Mouse (Mus musculus) left cerebral cortex, postnatal 36 days (tissue): ENCODE results near the gene Myd88. TPM values are rescaled to one million over a fixed set of nuclear protein-coding genes. Genes with fewer than 3 reads are reported as not detected.
"Not testable (repeated sequence)": the region's sequence is repeated elsewhere in the genome, so short reads cannot be mapped to it uniquely, and the experiment has no call there.

Source experiments
- DNase-seq, 2 experiments: peaks; one replicate each; pipeline ENCODE4 v3.0.0; 2021 to 2022; ENCODE audit warnings: low spot score in 2 of 2, mixed read lengths in 1 of 2
- intact Hi-C: fragments of 180-260 bp; cut with DNase I; formaldehyde crosslinking; loops from one replicate; pipeline ENCODE4 v1.15.1; 2025
- total RNA-seq, 2 experiments: library from RNA; stranded (reverse); gene quantifications; 2 replicates each; pipeline ENCODE4 v1.2.3; 2021

Myd88 gene
- total RNA-seq = 1 to 10 TPM; 6.2 to 6.5 TPM

DNA sequence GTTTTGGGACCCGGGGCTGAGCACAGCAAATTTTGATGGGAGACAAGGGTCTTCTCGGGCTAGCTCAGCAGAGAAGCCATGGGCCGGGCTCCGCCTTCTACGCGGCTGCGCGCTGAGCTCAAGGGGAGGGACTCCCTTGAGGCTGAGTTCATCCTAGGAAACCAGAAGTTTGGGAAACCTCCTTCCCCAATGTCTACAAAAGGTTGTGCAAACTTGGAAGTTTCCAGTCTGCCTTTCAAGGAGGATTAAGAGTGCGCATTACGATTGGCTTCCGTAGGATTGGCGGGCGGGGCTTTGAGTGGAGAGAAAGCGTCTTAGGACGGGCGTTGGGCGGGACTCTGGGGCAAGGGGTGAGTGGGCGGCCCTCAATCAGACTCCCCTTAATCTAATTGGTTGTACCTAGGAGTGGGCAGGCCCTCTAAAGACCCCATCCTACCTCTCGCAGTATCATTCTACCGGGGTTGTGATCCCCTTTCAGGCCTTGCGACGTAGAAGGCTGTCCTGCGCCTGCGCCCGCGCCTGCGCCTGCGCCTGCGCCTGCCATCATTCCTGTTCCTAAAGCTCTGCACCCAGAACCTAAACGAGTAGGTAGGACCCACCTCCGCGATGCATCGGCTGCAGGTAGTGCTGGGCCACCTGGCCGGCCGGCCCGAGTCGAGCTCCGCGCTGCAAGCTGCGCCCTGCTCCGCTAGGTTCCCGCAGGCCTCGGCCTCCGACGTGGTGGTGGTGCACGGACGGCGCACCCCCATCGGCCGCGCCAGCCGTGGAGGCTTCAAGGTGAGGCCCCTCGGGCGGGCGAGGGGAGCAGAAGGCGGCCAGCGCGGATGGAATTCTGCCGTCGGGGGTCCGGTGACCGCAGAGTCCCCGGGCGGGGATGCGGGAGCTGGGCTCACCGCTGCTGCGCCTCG lies at the start of gene Myd88:
TSS of gene Myd88 (minus strand) at position 503 of the 908 bp plus-strand sequence.
- DNase-seq = peak; percentile 95
- intact Hi-C loops = loop anchor here (2.0 to 10.0 kb wide), 2 partner anchors 18 to 416 kb away; partner anchors contain the start of genes Ctdspl and Oxsr1

DNA sequence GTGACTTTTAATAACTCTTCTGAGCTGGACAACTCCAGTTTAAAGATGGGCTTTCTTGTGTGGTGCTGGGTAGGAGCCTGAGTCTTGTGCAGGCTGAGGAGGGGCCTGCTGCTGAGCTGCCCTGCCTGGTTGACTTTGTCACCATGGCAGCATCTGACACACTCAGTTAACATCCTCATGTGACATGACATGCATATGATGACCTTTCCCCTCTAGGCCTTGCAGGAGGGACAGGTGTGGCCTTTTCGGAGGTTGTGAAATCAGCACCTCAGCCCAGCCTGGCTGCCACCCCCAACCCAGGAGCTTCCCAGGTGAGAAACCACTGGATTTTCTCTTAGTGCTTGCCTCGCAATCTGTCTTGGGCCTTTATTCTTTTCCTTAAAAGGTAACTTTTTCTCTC lies 49.0 kb upstream of the Myd88 start:
- DNase-seq = no peak
- intact Hi-C loops = no loop called here

DNA sequence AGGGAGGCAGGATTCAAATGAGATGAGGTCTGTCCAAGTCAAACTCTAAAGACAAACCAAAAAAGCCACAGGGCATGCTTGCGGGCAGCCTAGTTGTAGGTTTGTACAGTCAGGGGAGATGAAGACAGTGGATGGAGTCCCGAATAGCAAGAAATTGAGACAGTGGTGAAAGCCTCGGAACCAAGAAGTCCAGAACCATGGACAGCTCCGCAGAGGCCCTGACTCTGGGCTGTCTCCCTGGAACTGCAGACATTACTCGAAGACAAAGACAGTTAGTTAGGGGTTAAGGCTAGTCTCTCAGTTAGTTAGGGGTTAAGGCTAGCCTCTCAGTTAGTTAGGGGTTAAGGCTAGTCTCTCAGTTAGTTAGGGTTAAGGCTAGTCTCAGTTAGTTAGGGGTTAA lies 47.7 kb upstream of the Myd88 start:
- intact Hi-C loops = no loop called here

DNA sequence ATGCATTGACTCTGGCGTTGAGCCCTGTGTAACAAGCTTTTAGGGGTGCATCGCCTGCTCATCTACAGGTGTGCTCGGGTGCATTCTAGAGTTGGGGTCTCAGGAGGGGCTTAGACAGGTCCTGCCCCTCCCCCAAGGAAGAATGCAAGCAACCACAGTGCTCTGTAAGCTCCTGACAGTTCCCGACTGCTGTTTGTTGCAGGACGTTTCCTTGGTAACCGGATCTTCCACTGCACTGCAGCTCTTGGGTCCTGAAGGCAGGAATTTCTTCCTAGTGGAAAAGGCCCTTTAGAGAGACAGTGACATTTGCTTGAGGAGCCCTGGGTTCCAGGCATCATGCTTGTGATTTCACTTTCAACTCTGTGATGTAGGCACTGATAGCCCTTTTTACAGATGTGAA lies 41.4 kb upstream of the Myd88 start:
- DNase-seq = no peak
- intact Hi-C loops = no loop called here

More for the DNA sequence above, 47.7 kb upstream of the Myd88 start:
- DNase-seq = no peak

DNA sequence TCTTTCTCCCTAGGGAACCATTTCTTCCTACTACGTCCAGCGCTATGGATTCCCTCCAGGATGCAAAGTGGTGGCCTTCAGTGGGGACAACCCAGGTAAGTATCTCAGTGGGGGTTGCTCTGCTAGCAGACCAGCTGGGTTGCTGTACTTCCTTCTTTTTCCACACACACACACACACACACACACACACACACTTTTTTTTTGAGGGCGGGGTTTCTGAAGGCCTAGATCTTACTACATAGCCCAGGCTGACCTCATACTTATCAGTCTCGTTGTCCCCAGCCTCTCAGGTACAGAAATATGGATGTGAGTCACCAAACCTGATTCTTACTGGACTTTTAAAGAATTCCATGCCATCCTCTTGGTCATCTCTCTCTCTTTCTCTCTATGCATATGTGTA lies 37.0 kb upstream of the Myd88 start:
- no peak for DNase-seq
- intact Hi-C loops = no loop called here

DNA sequence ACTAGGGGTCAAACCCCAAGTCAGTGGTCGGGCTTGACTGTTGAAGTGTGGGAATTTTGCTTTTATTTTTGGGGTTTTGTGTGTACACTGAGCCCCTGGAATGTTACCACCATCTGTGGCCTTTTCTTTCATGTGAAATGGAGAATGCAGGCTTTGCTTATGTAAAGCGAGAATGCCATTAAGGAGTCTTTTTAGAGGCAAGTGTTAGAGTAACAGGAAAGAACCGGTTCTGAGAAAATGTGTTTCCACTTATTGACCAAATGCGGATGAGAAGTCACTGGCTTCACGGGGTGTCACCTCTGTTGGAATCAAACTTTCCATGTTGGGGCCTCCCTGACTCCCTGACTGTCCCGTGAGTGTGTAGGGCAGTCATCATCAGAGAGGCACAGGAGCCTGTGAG lies 34.3 kb upstream of the Myd88 start:
- intact Hi-C loops = no loop called here
- no peak for DNase-seq

GRCm38 (mm10) chr9:119375008-119375407 lies 33.8 kb upstream of the Myd88 start:
- no peak for DNase-seq
- intact Hi-C loops = no loop called here

DNA sequence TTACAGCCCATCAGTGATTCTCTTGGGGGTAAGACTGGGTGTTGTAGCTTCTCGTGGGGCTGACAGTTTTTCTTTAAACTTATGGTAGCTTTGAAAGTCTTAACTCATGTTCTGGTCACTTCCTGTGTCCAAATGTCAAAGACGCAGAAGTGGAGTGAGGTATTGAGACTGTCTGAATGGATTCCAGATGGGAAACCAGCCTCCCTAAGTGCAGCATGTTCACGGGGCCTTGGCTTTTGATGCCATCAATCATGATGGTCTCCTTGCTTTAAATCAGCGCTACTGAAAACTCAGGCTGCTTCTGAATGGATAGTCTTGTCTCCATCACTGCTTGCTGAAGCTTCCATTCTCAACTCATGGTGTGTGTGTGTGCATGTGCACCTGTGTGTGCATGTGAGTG lies 30.0 kb upstream of the Myd88 start:
- DNase-seq = no peak
- intact Hi-C loops = no loop called here

GRCm38 (mm10) chr9:119370770-119371169 lies 29.6 kb upstream of the Myd88 start:
- DNase-seq, intact Hi-C loops: not testable (repeated sequence)

- no peak for DNase-seq
- intact Hi-C loops = no loop called here
These were observed 27.2 kb upstream of the Myd88 start for GRCm38 (mm10) chr9:119368367-119368766.

- no peak for DNase-seq
- intact Hi-C loops = no loop called here
These were observed 24.1 kb upstream of the Myd88 start, which contains the start of gene Slc22a14 for GRCm38 (mm10) chr9:119365284-119365683. Gene Slc22a14 (minus strand): TSS chr9:119365553.

GRCm38 (mm10) chr9:119363229-119363628 lies 22.0 kb upstream of the Myd88 start:
- no peak for DNase-seq
- intact Hi-C loops = no loop called here

- intact Hi-C loops = no loop called here
- DNase-seq = no peak
These were observed 20.2 kb upstream of the Myd88 start for GRCm38 (mm10) chr9:119361416-119361815.

GRCm38 (mm10) chr9:119358058-119358429 lies 16.8 kb upstream of the Myd88 start:
- intact Hi-C loops = loop anchor here (5.0 kb wide), 1 partner anchor 201 kb away; the partner anchor contains the start of genes Acaa1b and Gm47289
- no peak for DNase-seq

GRCm38 (mm10) chr9:119357331-119358057 lies 16.3 kb upstream of the Myd88 start, which contains the start of gene Xylb:
Gene Xylb (plus strand): TSS chr9:119357381.
- peak; percentile 86 to 88 for DNase-seq
- intact Hi-C loops = loop anchor here (1.0 to 5.0 kb wide), 3 partner anchors 45 to 200 kb away; partner anchors contain the start of genes Acaa1b, Acvr2b and Gm47289

DNA sequence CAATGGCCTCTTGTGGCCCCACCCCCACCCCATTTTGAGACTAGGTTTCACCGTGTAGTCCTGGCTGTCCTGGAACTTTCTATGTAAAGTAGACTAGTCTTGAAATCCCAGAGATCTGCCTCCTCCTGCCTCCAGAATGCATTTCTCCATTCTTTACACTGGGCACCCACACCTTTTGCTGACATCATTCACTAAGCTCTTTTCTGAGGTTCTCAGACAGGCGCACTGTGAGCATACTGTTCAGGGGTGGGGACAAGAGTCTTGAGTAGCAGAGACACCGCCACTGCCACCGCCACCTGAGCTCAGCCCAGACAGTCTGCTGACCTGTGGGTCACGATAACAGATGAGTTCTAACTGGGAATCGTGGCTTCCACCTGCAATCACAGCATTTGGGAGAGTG lies 14.7 kb upstream of the Myd88 start:
- intact Hi-C loops = loop anchor here (2.0 to 5.0 kb wide), 2 partner anchors 47 to 199 kb away; partner anchors contain the start of genes Acaa1b, Acvr2b and Gm47289
- DNase-seq = no peak

DNA sequence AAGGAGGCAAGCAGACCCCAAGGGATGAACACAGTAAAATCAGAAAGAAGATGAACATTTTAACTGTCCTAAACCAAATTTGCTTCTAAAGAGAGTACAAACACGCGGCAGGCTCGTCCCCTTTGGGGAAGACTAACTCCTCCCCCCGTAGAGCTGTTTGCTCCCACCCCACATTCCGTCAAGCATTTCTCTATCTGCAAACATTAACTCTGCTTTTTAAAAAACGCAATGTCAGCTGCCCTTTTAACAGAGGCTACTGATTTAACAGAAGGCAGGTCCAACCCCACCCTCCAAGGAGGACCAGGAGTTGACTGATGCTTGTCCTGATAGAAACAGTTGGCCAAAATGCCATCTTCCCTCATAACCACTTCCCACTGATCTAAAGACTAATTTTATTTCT lies 12.7 kb upstream of the Myd88 start:
- no peak for DNase-seq
- intact Hi-C loops = no loop called here

DNA sequence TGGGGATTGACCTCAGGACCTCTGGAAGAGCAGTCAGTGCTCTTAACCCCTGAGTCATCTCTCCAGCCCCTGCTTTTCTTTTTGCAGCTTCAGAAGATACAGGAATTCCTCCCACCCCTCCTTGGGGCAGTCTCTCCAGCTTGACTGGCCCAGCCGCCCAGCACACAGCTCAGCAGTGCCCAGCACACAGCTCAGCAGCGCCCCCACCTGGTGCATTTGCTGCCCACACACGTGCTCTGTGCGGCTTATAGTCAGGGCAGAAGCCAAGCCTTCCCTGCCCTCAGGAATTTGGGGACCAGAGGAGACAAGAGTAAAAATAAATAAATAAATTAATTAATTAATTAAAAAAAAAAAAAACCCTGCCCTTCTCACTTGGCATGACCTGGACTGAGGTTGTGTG lies 10.8 kb upstream of the Myd88 start:
- intact Hi-C loops = no loop called here
- peak; percentile 46 to 56 for DNase-seq

GRCm38 (mm10) chr9:119350947-119351705 lies 9.9 kb upstream of the Myd88 start:
- DNase-seq = no peak
- intact Hi-C loops = no loop called here

DNA sequence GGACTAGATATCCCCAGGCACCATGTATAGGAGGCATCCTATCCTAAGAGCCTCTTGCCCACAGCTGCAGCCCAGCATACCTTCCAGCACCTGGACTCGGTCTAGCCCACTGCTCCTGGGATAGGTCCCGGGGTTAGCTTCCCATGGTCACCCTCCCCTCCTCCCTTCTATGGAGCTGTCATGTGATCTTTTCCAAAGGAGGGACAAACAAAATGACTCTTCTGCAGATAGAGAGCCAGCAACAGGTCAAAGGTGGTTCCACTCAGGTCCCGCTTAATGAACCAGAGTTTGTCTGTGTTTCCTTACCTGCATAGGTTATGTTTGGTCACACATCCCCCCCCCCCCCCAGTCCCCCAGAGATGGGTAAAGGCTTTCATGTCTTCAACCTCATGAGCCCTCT lies 9.3 kb upstream of the Myd88 start:
- no peak for DNase-seq
- intact Hi-C loops = no loop called here
